Mouse (Mus musculus) embryonic fibroblast, embryonic 13.5 days (primary cell): ENCODE measurements at regions not wholly inside any gene's neighbourhood (a gene's known extent, or its start where the extent isn't known, plus 50 kb on each side); places are given as distances from the start of the nearest gene placed in this dataset.

Source experiments
- CTCF ChIP-seq: IDR thresholded peaks from 2 replicates; pipeline ENCODE4 v1.5.1; 2011; ENCODE audit warnings: mild to moderate bottlenecking, control low read depth, low read length, moderate library complexity, borderline replicate concordance; ENCODE audit not compliant: insufficient read depth
- POLR2A ChIP-seq: IDR thresholded peaks from 2 replicates; pipeline ENCODE4 v1.6.1; 2011; ENCODE audit warnings: low read depth, mild to moderate bottlenecking, control low read depth, low read length, moderate library complexity

- TF ChIP-seq POLR2A = no peak
- TF ChIP-seq CTCF = no peak
Measured at GRCm38 (mm10) chr13:25678221-25678735, 408.0 kb upstream of the Nrsn1 start.
